Mouse (Mus musculus): ENCODE data around the gene Hrct1. TPM values are rescaled to one million over a fixed set of nuclear protein-coding genes. Genes with fewer than 3 reads are reported as not detected.

Hrct1 gene
- polyA plus RNA-seq, 3 experiments from 2014 or later = not detected

Other genes with a start within 250 kb of the Hrct1 start
- 100 to 1,000 TPM; 142 to 164 (median 156) TPM for gene Sit1, start 243.5 kb upstream of the Hrct1 start, polyA plus RNA-seq (2017; shearing (Covaris generic))
- gene Ccdc107, start 234.3 kb upstream of the Hrct1 start, polyA plus RNA-seq (2017; shearing (Covaris generic)) = 10 to 100 TPM; 36.5 to 72.9 (median 72.1) TPM
- gene Arhgef39, start 227.5 kb upstream of the Hrct1 start, polyA plus RNA-seq (2017; shearing (Covaris generic)) = 10 to 100 TPM in 1 of 3 experiments, 1 to 10 TPM in 2; 5.1 to 10.3 (median 6.2) TPM
- under 1 TPM; 0.48 to 0.84 (median 0.79) TPM for gene Car9, start 220.2 kb upstream of the Hrct1 start, polyA plus RNA-seq (2017; shearing (Covaris generic))
- gene Tpm2, start 203.4 kb upstream of the Hrct1 start, polyA plus RNA-seq (2017; shearing (Covaris generic)) = not detected
- gene Creb3, start 164.9 kb upstream of the Hrct1 start, polyA plus RNA-seq (2017; shearing (Covaris generic)) = 100 to 1,000 TPM in 1 of 3 experiments, 10 to 100 TPM in 2; 90.0 to 104 (median 99.8) TPM
- 100 to 1,000 TPM in 1 of 3 experiments, 10 to 100 TPM in 2; 77.8 to 132 (median 93.7) TPM for gene Tln1, start 164.5 kb upstream of the Hrct1 start, polyA plus RNA-seq (2017; shearing (Covaris generic))
- 10 to 100 TPM; 12.4 to 13.5 (median 12.6) TPM for gene Rgp1, start 148.5 kb upstream of the Hrct1 start, polyA plus RNA-seq (2017; shearing (Covaris generic))
- gene Gba2, start 148.3 kb upstream of the Hrct1 start, polyA plus RNA-seq (2017; shearing (Covaris generic)) = 10 to 100 TPM; 12.8 to 14.6 (median 14.2) TPM
- gene Msmp, start 142.7 kb upstream of the Hrct1 start, polyA plus RNA-seq (2017; shearing (Covaris generic)) = not detected
- gene Npr2, start 95.3 kb upstream of the Hrct1 start, polyA plus RNA-seq (2017; shearing (Covaris generic)) = not detected
- under 1 TPM in 1 of 3 experiments, not detected in 2; 0.54 TPM for gene Spag8, start 73.6 kb upstream of the Hrct1 start, polyA plus RNA-seq (2017; shearing (Covaris generic))
- gene Hint2, start 70.7 kb upstream of the Hrct1 start, polyA plus RNA-seq (2017; shearing (Covaris generic)) = 10 to 100 TPM; 30.3 to 47.5 (median 34.2) TPM
- gene Tmem8b, start 58.2 kb upstream of the Hrct1 start, polyA plus RNA-seq (2017; shearing (Covaris generic)) = 1 to 10 TPM in 1 of 3 experiments, under 1 TPM in 2; 0.87 to 1.0 (median 0.87) TPM
- gene Fam221b, start 58.0 kb upstream of the Hrct1 start, polyA plus RNA-seq (2017; shearing (Covaris generic)) = 1 to 10 TPM; 2.8 to 3.7 (median 3.4) TPM
- not detected for gene Olfr70, start 26.4 kb upstream of the Hrct1 start, polyA plus RNA-seq (2017; shearing (Covaris generic))
- gene Olfr71, start 16.9 kb upstream of the Hrct1 start, polyA plus RNA-seq (2017; shearing (Covaris generic)) = not detected
- under 1 TPM in 1 of 3 experiments, not detected in 2; 0.23 TPM for gene Spaar, start 2.8 kb downstream of the Hrct1 start, polyA plus RNA-seq (2017; shearing (Covaris generic))
- not detected for gene Olfr159, start 43.8 kb downstream of the Hrct1 start, polyA plus RNA-seq (2017; shearing (Covaris generic))
- not detected for gene Olfr156, start 96.7 kb downstream of the Hrct1 start, polyA plus RNA-seq (2017; shearing (Covaris generic))
- gene Olfr157, start 113.0 kb downstream of the Hrct1 start, polyA plus RNA-seq (2017; shearing (Covaris generic)) = under 1 TPM; 0.28 to 0.86 (median 0.56) TPM
- gene Olfr155, start 124.4 kb downstream of the Hrct1 start, polyA plus RNA-seq (2017; shearing (Covaris generic)) = not detected
- gene Reck, start 148.3 kb downstream of the Hrct1 start, polyA plus RNA-seq (2017; shearing (Covaris generic)) = 1 to 10 TPM; 3.6 to 6.3 (median 5.3) TPM
- 100 to 1,000 TPM; 153 to 302 (median 185) TPM for gene Glipr2, start 230.2 kb downstream of the Hrct1 start, polyA plus RNA-seq (2017; shearing (Covaris generic))